Mouse (Mus musculus) neural tube, embryonic 12.5 days (tissue): Measurements from ENCODE around the gene Serpinb7. TPM values are rescaled to one million over a fixed set of nuclear protein-coding genes. Genes with fewer than 3 reads are reported as not detected.

Experiments used
- ATAC-seq: fragments of 200-750 bp; cut with Nextera tagmentation; 2 replicates; pipeline ENCODE4 v1.8.0; 2017; ENCODE audit warnings: low read depth, mild to moderate bottlenecking, moderate TSS enrichment, moderate library complexity; ENCODE audit not compliant: low FRiP score
- H3K27ac ChIP-seq: fragments of 300-500 bp; sonication (generic); 2 replicates; pipeline ENCODE4 v1.5.1; 2016
- H3K27me3 ChIP-seq: fragments of 300-500 bp; sonication (generic); replicated peaks from 2 replicates; pipeline ENCODE4 v1.6.1; 2016; ENCODE audit warnings: mild to moderate bottlenecking
- H3K36me3 ChIP-seq: fragments of 300-500 bp; sonication (generic); 2 replicates; pipeline ENCODE4 v1.6.1; 2016; ENCODE audit warnings: mild to moderate bottlenecking
- H3K4me1 ChIP-seq: fragments of 300-500 bp; sonication (generic); 2 replicates; pipeline ENCODE4 v1.6.1; 2016
- H3K4me2 ChIP-seq: fragments of 300-500 bp; sonication (generic); replicated peaks from 2 replicates; pipeline ENCODE4 v1.6.1; 2016; ENCODE audit warnings: mild to moderate bottlenecking
- H3K4me3 ChIP-seq: fragments of 300-500 bp; sonication (generic); 2 replicates; pipeline ENCODE4 v1.5.1; 2016
- H3K9ac ChIP-seq: fragments of 300-500 bp; sonication (generic); 2 replicates; pipeline ENCODE4 v1.6.1; 2016; ENCODE audit warnings: mild to moderate bottlenecking
- H3K9me3 ChIP-seq: fragments of 300-500 bp; sonication (generic); 2 replicates; pipeline ENCODE4 v1.6.1; 2016; ENCODE audit warnings: mild to moderate bottlenecking
- WGBS: fragments of 180-500 bp; shearing (Covaris S2); methylation state at CpG from one replicate; pipeline ENCODE4 v1.1.7; 2016; 5-methylcytosine and 5-hydroxymethylcytosine counted together
- polyA plus RNA-seq: library from polyadenylated mRNA; unstranded; fragments of >200 nt; fragmentation: Nextera tagmentation; extraction: Ambion mirVana; gene quantifications from 2 replicates; pipeline ENCODE4 v1.2.1, GENCODE M21; 2016

Serpinb7 gene
- polyA plus RNA-seq, 1 experiment from 2014 or later = not detected

GRCm38 (mm10) chr1:107397481-107397880 is 2.0 kb upstream of the Serpinb7 start:
- WGBS = 82% methylated on average over 1 of the region's 1 CpGs
- Histone ChIP-seq H3K9ac (no peak overlapping the region), H3K36me3 (no peaks in the 10 kb centered on the region), H3K4me2 (no peak overlapping the region), H3K9me3 (no peaks in the 10 kb centered on the region), H3K4me3 (no peak overlapping the region), H3K27me3 (no peaks in the 10 kb centered on the region), H3K4me1 (no peaks in the 10 kb centered on the region), H3K27ac (no peak overlapping the region)
- ATAC-seq = no peak

- Histone ChIP-seq H3K27ac (no peak overlapping the region), H3K36me3 (no peaks in the 10 kb centered on the region), H3K4me2 (no peak overlapping the region), H3K9me3 (no peaks in the 10 kb centered on the region), H3K9ac (no peak overlapping the region), H3K4me3 (no peak overlapping the region), H3K27me3 (no peaks in the 10 kb centered on the region), H3K4me1 (no peaks in the 10 kb centered on the region)
- no peak for ATAC-seq
- 84% methylated on average over 4 of the region's 4 CpGs for WGBS
Measured at GRCm38 (mm10) chr1:107402082-107402481, 2.6 kb downstream of the Serpinb7 start.

- no peak for ATAC-seq
- H3K27ac ChIP-seq = no peak overlapping the region
- no peak overlapping the region for H3K4me3 ChIP-seq
- no peaks in the 10 kb centered on the region for H3K4me1 ChIP-seq
- H3K36me3 ChIP-seq = no peaks in the 10 kb centered on the region
- no peaks in the 10 kb centered on the region for H3K27me3 ChIP-seq
- H3K9me3 ChIP-seq = no peaks in the 10 kb centered on the region
- H3K4me2 ChIP-seq = no peak overlapping the region
- WGBS = 47% methylated on average over 1 of the region's 1 CpGs
- no peak overlapping the region for H3K9ac ChIP-seq
Measured at GRCm38 (mm10) chr1:107414650-107415049, 15.2 kb downstream of the Serpinb7 start.

- Histone ChIP-seq H3K9me3 (no peaks in the 10 kb centered on the region), H3K4me3 (no peak overlapping the region), H3K27me3 (no peaks in the 10 kb centered on the region), H3K4me2 (no peak overlapping the region), H3K4me1 (no peaks in the 10 kb centered on the region), H3K9ac (no peak overlapping the region), H3K27ac (no peak overlapping the region), H3K36me3 (no peaks in the 10 kb centered on the region)
- 80% methylated on average over 4 of the region's 4 CpGs for WGBS
- ATAC-seq = no peak
Measured at GRCm38 (mm10) chr1:107422487-107422886, 23.0 kb downstream of the Serpinb7 start.

- H3K36me3 ChIP-seq = no peaks in the 10 kb centered on the region
- H3K4me1 ChIP-seq = no peaks in the 10 kb centered on the region
- no peaks in the 10 kb centered on the region for H3K27me3 ChIP-seq
- H3K9me3 ChIP-seq = no peaks in the 10 kb centered on the region
- ATAC-seq = no peak
- no peak overlapping the region for H3K4me2 ChIP-seq
- H3K4me3 ChIP-seq = no peak overlapping the region
- H3K9ac ChIP-seq = no peak overlapping the region
- no peak overlapping the region for H3K27ac ChIP-seq
Measured at GRCm38 (mm10) chr1:107431253-107431652, 31.8 kb downstream of the Serpinb7 start.

DNA sequence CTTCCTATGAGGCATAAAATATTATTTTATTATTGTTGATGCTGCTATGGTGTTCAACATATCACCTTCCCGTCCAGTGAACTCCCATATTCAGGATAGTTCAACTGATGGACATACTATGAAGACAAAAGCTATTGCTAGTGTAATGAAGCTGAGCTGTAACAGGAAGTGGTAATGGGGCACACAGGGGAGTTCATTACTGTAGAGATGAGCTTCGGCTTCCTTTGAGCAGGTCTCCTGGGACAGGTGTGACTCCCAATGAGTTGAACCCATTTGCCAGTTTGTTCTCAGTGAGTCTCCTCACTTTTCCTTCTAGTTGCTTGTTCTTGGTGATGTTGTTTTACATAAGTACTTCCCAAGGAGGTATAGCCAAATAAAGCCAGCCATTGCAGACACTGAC is 36.1 kb downstream of the Serpinb7 start:
- no peak for ATAC-seq
- H3K9ac ChIP-seq = no peak overlapping the region
- H3K9me3 ChIP-seq = no peaks in the 10 kb centered on the region
- no peak overlapping the region for H3K27ac ChIP-seq
- H3K36me3 ChIP-seq = no peaks in the 10 kb centered on the region
- no peak overlapping the region for H3K4me3 ChIP-seq
- 83% methylated on average over 2 of the region's 2 CpGs for WGBS
- no peaks in the 10 kb centered on the region for H3K4me1 ChIP-seq
- no peak overlapping the region for H3K4me2 ChIP-seq
- no peaks in the 10 kb centered on the region for H3K27me3 ChIP-seq

DNA sequence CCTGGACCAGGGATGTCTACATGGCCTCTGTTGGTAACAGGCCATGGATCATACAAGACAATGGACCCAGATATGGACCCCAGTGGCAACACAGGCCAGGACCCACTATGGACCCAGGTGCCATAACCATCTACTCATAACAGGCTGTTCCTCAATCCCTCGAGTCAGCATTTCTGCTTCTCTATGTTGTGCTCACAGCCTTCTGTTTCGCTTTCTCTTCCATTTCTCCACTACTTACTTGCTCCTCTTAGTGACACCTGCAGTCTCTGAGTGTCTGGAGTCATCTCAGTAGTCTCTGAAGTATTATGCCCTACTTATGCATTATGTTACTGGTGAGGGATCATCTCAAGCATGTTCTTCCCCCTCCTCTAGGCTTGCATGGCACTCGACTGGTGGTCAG is 40.0 kb downstream of the Serpinb7 start:
- Histone ChIP-seq H3K4me2 (no peak overlapping the region), H3K27ac (no peak overlapping the region), H3K4me3 (no peak overlapping the region), H3K4me1 (no peaks in the 10 kb centered on the region), H3K27me3 (no peaks in the 10 kb centered on the region), H3K36me3 (no peaks in the 10 kb centered on the region), H3K9ac (no peak overlapping the region), H3K9me3 (no peaks in the 10 kb centered on the region)
- no peak for ATAC-seq
- WGBS = 90% methylated on average over 3 of the region's 3 CpGs

DNA sequence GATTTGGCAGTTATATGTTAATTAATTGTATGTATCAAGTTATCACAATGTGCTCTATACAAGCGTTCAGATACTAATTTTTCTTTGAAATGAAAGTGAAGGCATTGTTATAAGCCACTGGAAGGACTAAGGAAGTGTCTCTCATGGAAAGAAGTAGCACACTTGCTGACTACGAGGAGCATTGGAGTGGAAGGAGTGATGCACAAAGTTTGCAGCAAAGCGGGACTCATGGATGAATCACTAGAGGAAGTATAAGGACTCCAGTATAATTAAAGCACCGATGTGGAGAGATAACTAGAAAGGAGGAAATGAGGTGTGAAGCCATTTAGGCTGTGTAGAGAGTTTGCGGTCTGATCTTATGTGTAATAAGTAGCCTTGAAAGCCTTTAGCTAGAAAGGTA is 45.9 kb downstream of the Serpinb7 start:
- Histone ChIP-seq H3K9ac (no peak overlapping the region), H3K27ac (no peak overlapping the region), H3K27me3 (no peaks in the 10 kb centered on the region), H3K4me2 (no peak overlapping the region), H3K4me1 (no peaks in the 10 kb centered on the region), H3K4me3 (no peak overlapping the region), H3K9me3 (no peaks in the 10 kb centered on the region), H3K36me3 (no peaks in the 10 kb centered on the region)
- no peak for ATAC-seq
- WGBS = 80% methylated on average over 5 of the region's 5 CpGs

DNA sequence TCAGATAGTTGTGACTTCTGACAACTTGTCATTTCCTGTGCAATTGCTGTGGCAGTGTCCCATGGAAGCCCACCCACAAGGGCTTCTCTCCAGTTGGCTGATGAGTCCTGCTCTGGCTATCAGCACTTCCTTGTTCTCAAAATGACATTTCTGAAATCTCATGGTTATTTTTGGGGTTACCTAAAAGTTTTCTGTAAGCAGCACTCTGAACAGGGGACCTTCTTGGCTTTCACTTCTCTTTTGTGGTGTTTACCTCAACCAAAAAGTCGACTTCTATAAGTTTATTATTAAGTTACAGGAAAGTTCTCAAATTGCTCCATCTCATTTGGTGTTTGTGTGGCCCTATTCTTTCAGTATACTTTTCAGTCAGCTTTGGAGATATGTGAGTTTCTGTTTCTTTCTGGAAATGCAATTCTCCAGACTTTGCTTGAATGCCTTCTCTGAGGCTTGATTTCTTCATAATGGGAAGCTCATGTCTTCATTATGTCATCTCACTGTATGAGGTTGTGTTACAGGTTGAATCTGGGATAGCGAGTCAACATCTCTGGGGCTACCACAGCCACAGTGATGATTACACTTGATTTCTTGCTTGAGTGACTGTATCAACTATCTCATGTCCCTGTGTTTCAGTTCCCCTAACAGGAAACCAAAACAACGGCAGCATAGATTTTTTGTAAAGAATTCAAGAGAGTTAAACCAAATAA is 47.9 kb downstream of the Serpinb7 start:
- Histone ChIP-seq H3K9ac (no peak overlapping the region), H3K27ac (no peak overlapping the region), H3K9me3 (no peaks in the 10 kb centered on the region), H3K4me1 (no peaks in the 10 kb centered on the region), H3K4me2 (no peak overlapping the region), H3K36me3 (no peaks in the 10 kb centered on the region), H3K27me3 (no peaks in the 10 kb centered on the region), H3K4me3 (no peak overlapping the region)
- ATAC-seq = no peak
- 88% methylated on average over 3 of the region's 3 CpGs for WGBS

DNA sequence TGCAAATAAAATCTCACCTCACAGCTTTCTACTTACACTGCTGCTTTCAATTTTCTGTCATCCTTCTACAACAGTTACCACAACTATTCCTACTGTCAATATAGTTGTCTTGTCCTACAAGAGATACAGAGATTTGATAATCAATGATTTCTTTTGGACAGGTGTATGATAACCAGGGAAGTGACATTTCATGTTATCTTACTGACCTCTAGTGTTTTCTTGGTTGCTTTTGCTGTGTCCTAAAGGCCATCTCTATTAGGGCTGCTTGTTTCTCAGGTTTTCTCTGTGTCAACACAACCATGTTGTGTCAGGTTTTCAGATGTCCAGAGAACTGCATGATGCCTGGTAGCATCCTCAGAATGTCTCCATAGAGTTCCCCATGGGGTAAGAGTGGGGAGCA is 80.5 kb downstream of the Serpinb7 start:
- Histone ChIP-seq H3K9me3 (no peaks in the 10 kb centered on the region), H3K27ac (no peak overlapping the region), H3K4me3 (no peak overlapping the region), H3K4me1 (no peaks in the 10 kb centered on the region), H3K27me3 (no peaks in the 10 kb centered on the region), H3K9ac (no peak overlapping the region), H3K4me2 (no peak overlapping the region), H3K36me3 (no peaks in the 10 kb centered on the region)
- ATAC-seq = no peak

DNA sequence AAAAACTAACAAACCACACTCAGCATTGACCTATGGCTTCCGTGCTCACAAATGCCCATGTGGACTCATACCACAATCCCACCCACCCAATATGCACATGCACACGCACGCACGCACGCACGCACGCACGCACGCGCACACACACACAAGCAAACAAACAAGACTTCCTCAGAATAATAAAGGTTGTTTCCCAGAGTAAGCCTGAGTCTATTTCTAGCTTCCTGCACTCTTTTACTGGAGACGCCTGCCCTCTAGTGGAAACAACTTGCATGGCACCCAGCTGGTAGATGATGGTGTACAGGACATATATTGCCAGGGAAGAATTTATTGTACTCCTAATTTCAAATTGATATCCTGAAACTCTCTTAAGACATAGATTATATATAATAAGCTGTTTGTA is 82.0 kb downstream of the Serpinb7 start:
- no peaks in the 10 kb centered on the region for H3K4me1 ChIP-seq
- H3K9ac ChIP-seq = no peak overlapping the region
- H3K4me2 ChIP-seq = peak overlapping the region; percentile 39
- no peaks in the 10 kb centered on the region for H3K9me3 ChIP-seq
- H3K4me3 ChIP-seq = no peak overlapping the region
- no peak overlapping the region for H3K27ac ChIP-seq
- no peaks in the 10 kb centered on the region for H3K27me3 ChIP-seq
- H3K36me3 ChIP-seq = no peaks in the 10 kb centered on the region
- 37% methylated on average over 11 of the region's 11 CpGs for WGBS
- ATAC-seq = peak; percentile 82

DNA sequence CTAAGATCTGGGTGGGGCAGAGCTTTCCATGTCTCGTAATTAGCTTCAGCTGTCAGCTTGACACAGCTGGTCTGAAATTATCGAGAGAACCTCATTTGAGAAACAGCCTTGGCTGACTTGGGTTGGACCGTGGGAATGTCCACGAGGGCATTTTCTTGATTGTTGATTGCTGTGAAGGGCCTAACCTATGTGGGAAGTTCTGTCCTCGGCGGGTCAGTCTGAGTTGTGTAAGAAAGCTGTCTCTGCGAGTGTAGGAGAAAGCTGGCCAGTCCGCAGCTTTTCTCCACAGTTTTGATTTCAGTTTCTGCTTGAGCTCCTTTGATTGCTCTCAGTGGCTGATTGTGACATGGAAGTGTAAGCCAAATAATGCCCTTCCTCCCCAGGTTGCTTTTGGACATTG is 90.1 kb downstream of the Serpinb7 start:
- Histone ChIP-seq H3K27me3 (no peaks in the 10 kb centered on the region), H3K36me3 (no peaks in the 10 kb centered on the region), H3K4me3 (no peak overlapping the region), H3K4me1 (no peaks in the 10 kb centered on the region), H3K9me3 (no peaks in the 10 kb centered on the region), H3K9ac (no peak overlapping the region), H3K4me2 (no peak overlapping the region), H3K27ac (no peak overlapping the region)
- 88% methylated on average over 8 of the region's 8 CpGs for WGBS
- no peak for ATAC-seq

GRCm38 (mm10) chr1:107496789-107497188 is 97.3 kb downstream of the Serpinb7 start:
- H3K9me3 ChIP-seq = no peaks in the 10 kb centered on the region
- H3K27ac ChIP-seq = no peak overlapping the region
- no peaks in the 10 kb centered on the region for H3K27me3 ChIP-seq
- no peak overlapping the region for H3K9ac ChIP-seq
- H3K4me2 ChIP-seq = no peak overlapping the region
- ATAC-seq = no peak
- no peak overlapping the region for H3K4me3 ChIP-seq
- H3K36me3 ChIP-seq = no peaks in the 10 kb centered on the region
- H3K4me1 ChIP-seq = no peaks in the 10 kb centered on the region
- 85% methylated on average over 2 of the region's 2 CpGs for WGBS
